Mouse (Mus musculus): ENCODE data around the gene Polr2b. TPM values are rescaled to one million over a fixed set of nuclear protein-coding genes. Genes with fewer than 3 reads are reported as not detected.

Gene Polr2b
- total RNA-seq (2014; fragmentation: Nextera tagmentation) (148 and 198 TPM in 2 replicates), total RNA-seq (2017) (163 and 179 TPM in 2 replicates), polyA plus RNA-seq (2012) (2.4 and 3.7 TPM in 2 replicates)

- H3K4me1 ChIP-seq (ENCODE audit: insufficient read depth, low read depth, low read length), result peaks cover 35% of the 10 kb centered on the region
- no peaks in the 10 kb centered on the region for H3K27me3 ChIP-seq (ENCODE audit: insufficient read depth, low read length)
- H3K36me3 ChIP-seq (replicated peaks), result peaks cover 58% of the 10 kb centered on the region
- ATAC-seq (ENCODE audit: extremely low read depth, insufficient number of reproducible peaks, low FRiP score, poor library complexity, severe bottlenecking) (peak; percentile 82), DNase-seq (ENCODE audit: low spot score) (peak; percentile 89)
- no peaks in the 10 kb centered on the region for H3K9me3 ChIP-seq (replicated peaks)
- TF ChIP-seq TAL1 (conservative IDR thresholded peaks at IDR 0.05; ENCODE audit: low read depth, low read length), result no peak
- TF ChIP-seq GATA1 (IDR thresholded peaks at IDR 0.05; ENCODE audit: borderline replicate concordance, low read length), result no peak
- no peak for TF ChIP-seq POLR2AphosphoS5 (IDR thresholded peaks at IDR 0.05; ENCODE audit: insufficient replicate concordance, low read depth, low read length)
- TF ChIP-seq GATA2 (IDR thresholded peaks at IDR 0.05; ENCODE audit: borderline replicate concordance, low read depth, low read length), result no peak
- TF ChIP-seq CTCF (IDR thresholded peaks at IDR 0.05; ENCODE audit: low read depth, low read length), result no peak
- peak within 1 kb of the TSS; percentile 98 for H3K4me3 ChIP-seq (ENCODE audit: low read depth, low read length)
These were observed at the start of gene Polr2b, which contains the start of gene Noa1 for GRCm38 (mm10) chr5:77309924-77310772. Gene Polr2b (plus strand): TSS chr5:77310147. Gene Noa1 (minus strand): TSS chr5:77310084.

GRCm38 (mm10) chr5:77261137-77261536 is 48.8 kb upstream of the Polr2b start:
- H3K4me1 ChIP-seq (ENCODE audit: insufficient read depth, low read depth, low read length), result peaks cover 4% of the 10 kb centered on the region
- H3K27me3 ChIP-seq (ENCODE audit: insufficient read depth, low read length), result peaks cover 9% of the 10 kb centered on the region
- no peaks in the 10 kb centered on the region for H3K36me3 ChIP-seq (replicated peaks)
- no peak overlapping the region for H3K4me3 ChIP-seq (ENCODE audit: low read depth, low read length)
- TF ChIP-seq POLR2AphosphoS5 (IDR thresholded peaks at IDR 0.05; ENCODE audit: insufficient replicate concordance, low read depth, low read length), result no peak
- no peak for TF ChIP-seq TAL1 (conservative IDR thresholded peaks at IDR 0.05; ENCODE audit: low read depth, low read length)
- TF ChIP-seq GATA1 (IDR thresholded peaks at IDR 0.05; ENCODE audit: borderline replicate concordance, low read length), result no peak
- no peak for TF ChIP-seq CTCF (IDR thresholded peaks at IDR 0.05; ENCODE audit: low read depth, low read length)
- no peak for TF ChIP-seq GATA2 (IDR thresholded peaks at IDR 0.05; ENCODE audit: borderline replicate concordance, low read depth, low read length)
- H3K9me3 ChIP-seq (replicated peaks), result no peaks in the 10 kb centered on the region
- no peak for ATAC-seq (ENCODE audit: extremely low read depth, insufficient number of reproducible peaks, low FRiP score, poor library complexity, severe bottlenecking)
- DNase-seq (ENCODE audit: low spot score), result no peak

GRCm38 (mm10) chr5:77262105-77262504 is 47.8 kb upstream of the Polr2b start:
- Histone ChIP-seq H3K4me3 (ENCODE audit: low read depth, low read length) (no peak overlapping the region), H3K27me3 (ENCODE audit: insufficient read depth, low read length) (peaks cover 9% of the 10 kb centered on the region), H3K9me3 (replicated peaks) (no peaks in the 10 kb centered on the region), H3K36me3 (replicated peaks) (no peaks in the 10 kb centered on the region), H3K4me1 (ENCODE audit: insufficient read depth, low read depth, low read length) (peaks cover 4% of the 10 kb centered on the region)
- TF ChIP-seq CTCF (IDR thresholded peaks at IDR 0.05; ENCODE audit: low read depth, low read length) (no peak), GATA1 (IDR thresholded peaks at IDR 0.05; ENCODE audit: borderline replicate concordance, low read length) (no peak), TAL1 (conservative IDR thresholded peaks at IDR 0.05; ENCODE audit: low read depth, low read length) (no peak), GATA2 (IDR thresholded peaks at IDR 0.05; ENCODE audit: borderline replicate concordance, low read depth, low read length) (no peak), POLR2AphosphoS5 (IDR thresholded peaks at IDR 0.05; ENCODE audit: insufficient replicate concordance, low read depth, low read length) (no peak)
- DNase-seq (ENCODE audit: low spot score), result no peak
- ATAC-seq (ENCODE audit: extremely low read depth, insufficient number of reproducible peaks, low FRiP score, poor library complexity, severe bottlenecking), result no peak

- Histone ChIP-seq H3K36me3 (replicated peaks) (peaks cover 24% of the 10 kb centered on the region), H3K4me1 (ENCODE audit: insufficient read depth, low read depth, low read length) (peaks cover 24% of the 10 kb centered on the region), H3K27me3 (ENCODE audit: insufficient read depth, low read length) (peaks cover 5% of the 10 kb centered on the region), H3K4me3 (ENCODE audit: low read depth, low read length) (peak within 1 kb of the TSS; percentile 88), H3K9me3 (replicated peaks) (peaks cover 4% of the 10 kb centered on the region)
- TF ChIP-seq POLR2AphosphoS5 (IDR thresholded peaks at IDR 0.05; ENCODE audit: insufficient replicate concordance, low read depth, low read length) (no peak), CTCF (IDR thresholded peaks at IDR 0.05; ENCODE audit: low read depth, low read length) (no peak), GATA1 (IDR thresholded peaks at IDR 0.05; ENCODE audit: borderline replicate concordance, low read length) (no peak), GATA2 (IDR thresholded peaks at IDR 0.05; ENCODE audit: borderline replicate concordance, low read depth, low read length) (no peak), TAL1 (conservative IDR thresholded peaks at IDR 0.05; ENCODE audit: low read depth, low read length) (no peak)
- ATAC-seq (ENCODE audit: extremely low read depth, insufficient number of reproducible peaks, low FRiP score, poor library complexity, severe bottlenecking) (peak; percentile 38), DNase-seq (ENCODE audit: low spot score) (peak; percentile 67)
These were observed 44.8 kb upstream of the Polr2b start, which contains the start of gene Rest for GRCm38 (mm10) chr5:77265081-77265670. Gene Rest (plus strand): TSS chr5:77265491.

- peak overlapping the region; percentile 88 for H3K4me3 ChIP-seq (ENCODE audit: low read depth, low read length)
- peaks cover 4% of the 10 kb centered on the region for H3K9me3 ChIP-seq (replicated peaks)
- TF ChIP-seq GATA2 (IDR thresholded peaks at IDR 0.05; ENCODE audit: borderline replicate concordance, low read depth, low read length) (no peak), GATA1 (IDR thresholded peaks at IDR 0.05; ENCODE audit: borderline replicate concordance, low read length) (no peak), TAL1 (conservative IDR thresholded peaks at IDR 0.05; ENCODE audit: low read depth, low read length) (no peak), CTCF (IDR thresholded peaks at IDR 0.05; ENCODE audit: low read depth, low read length) (no peak), POLR2AphosphoS5 (IDR thresholded peaks at IDR 0.05; ENCODE audit: insufficient replicate concordance, low read depth, low read length) (no peak)
- ATAC-seq (ENCODE audit: extremely low read depth, insufficient number of reproducible peaks, low FRiP score, poor library complexity, severe bottlenecking), result 0 out of 2 replicates have a peak, but pooled peaks have one; percentile 18
- 0 out of 2 replicates have a peak, but pooled peaks cover 3% of the 10 kb centered on the region for H3K27me3 ChIP-seq (ENCODE audit: insufficient read depth, low read length)
- peak; percentile 68 for DNase-seq (ENCODE audit: low spot score)
- H3K36me3 ChIP-seq (replicated peaks), result peaks cover 29% of the 10 kb centered on the region
- H3K4me1 ChIP-seq (ENCODE audit: insufficient read depth, low read depth, low read length), result peaks cover 27% of the 10 kb centered on the region
These were observed 44.3 kb upstream of the Polr2b start for GRCm38 (mm10) chr5:77265671-77266065.

Measured in G1E (cell line).